Mouse (Mus musculus): Measurements from ENCODE around the gene Schip1. TPM values are rescaled to one million over a fixed set of nuclear protein-coding genes. Genes with fewer than 3 reads are reported as not detected.

The Schip1 gene
- polyA plus RNA-seq, 1 experiment, result 2.5 TPM

GRCm38 (mm10) chr3:68587567-68588245 is 523.1 kb downstream of the Schip1 start:
- Histone ChIP-seq H3K4me1 (ENCODE audit: control insufficient read depth, insufficient read depth, low read length) (peaks cover 5% of the 10 kb centered on the region), H3K27me3 (ENCODE audit: control insufficient read depth, insufficient read depth, low read length) (no peaks in the 10 kb centered on the region), H3K27ac (ENCODE audit: control insufficient read depth, insufficient read depth, low read depth, low read length) (no peak overlapping the region), H3K36me3 (ENCODE audit: control insufficient read depth, insufficient read depth, low read length) (no peaks in the 10 kb centered on the region), H3K4me3 (ENCODE audit: control insufficient read depth, low read depth, low read length) (no peak overlapping the region)
- TF ChIP-seq POLR2A (IDR thresholded peaks at IDR 0.05; ENCODE audit: control insufficient read depth, low read depth, low read length), result no peak
- TF ChIP-seq CTCF (IDR thresholded peaks at IDR 0.05; ENCODE audit: control insufficient read depth, insufficient read depth, insufficient replicate concordance, low read depth, low read length), result no peak

- TF ChIP-seq CTCF (IDR thresholded peaks at IDR 0.05; ENCODE audit: control insufficient read depth, insufficient read depth, insufficient replicate concordance, low read depth, low read length) (no peak), POLR2A (IDR thresholded peaks at IDR 0.05; ENCODE audit: control insufficient read depth, low read depth, low read length) (no peak)
- H3K36me3 ChIP-seq (ENCODE audit: control insufficient read depth, insufficient read depth, low read length), result no peaks in the 10 kb centered on the region
- H3K4me1 ChIP-seq (ENCODE audit: control insufficient read depth, insufficient read depth, low read length), result peaks cover 3% of the 10 kb centered on the region; the same call in 1 of the 2 replicates
- H3K27me3 ChIP-seq (ENCODE audit: control insufficient read depth, insufficient read depth, low read length), result no peaks in the 10 kb centered on the region
- H3K27ac ChIP-seq (ENCODE audit: control insufficient read depth, insufficient read depth, low read depth, low read length), result no peak overlapping the region
- H3K4me3 ChIP-seq (ENCODE audit: control insufficient read depth, low read depth, low read length), result no peak overlapping the region
Observed at GRCm38 (mm10) chr3:68589220-68589840, 524.7 kb downstream of the Schip1 start.

- H3K27ac ChIP-seq (ENCODE audit: control insufficient read depth, insufficient read depth, low read depth, low read length), result no peak overlapping the region; the same call in 1 of the 2 replicates
- H3K4me3 ChIP-seq (ENCODE audit: control insufficient read depth, low read depth, low read length), result no peak overlapping the region
- TF ChIP-seq CTCF (IDR thresholded peaks at IDR 0.05; ENCODE audit: control insufficient read depth, insufficient read depth, insufficient replicate concordance, low read depth, low read length) (no peak), POLR2A (IDR thresholded peaks at IDR 0.05; ENCODE audit: control insufficient read depth, low read depth, low read length) (no peak)
- H3K4me1 ChIP-seq (ENCODE audit: control insufficient read depth, insufficient read depth, low read length), result peaks cover 3% of the 10 kb centered on the region; the same call in 1 of the 2 replicates
- no peaks in the 10 kb centered on the region for H3K27me3 ChIP-seq (ENCODE audit: control insufficient read depth, insufficient read depth, low read length)
- no peaks in the 10 kb centered on the region for H3K36me3 ChIP-seq (ENCODE audit: control insufficient read depth, insufficient read depth, low read length)
Observed at GRCm38 (mm10) chr3:68590436-68590835, 525.8 kb downstream of the Schip1 start.

GRCm38 (mm10) chr3:68592575-68592974 is 528.0 kb downstream of the Schip1 start:
- H3K4me3 ChIP-seq (ENCODE audit: control insufficient read depth, low read depth, low read length), result no peak overlapping the region
- H3K36me3 ChIP-seq (ENCODE audit: control insufficient read depth, insufficient read depth, low read length), result no peaks in the 10 kb centered on the region
- no peaks in the 10 kb centered on the region for H3K27me3 ChIP-seq (ENCODE audit: control insufficient read depth, insufficient read depth, low read length)
- H3K4me1 ChIP-seq (ENCODE audit: control insufficient read depth, insufficient read depth, low read length), result peaks cover 3% of the 10 kb centered on the region; the same call in 1 of the 2 replicates
- H3K27ac ChIP-seq (ENCODE audit: control insufficient read depth, insufficient read depth, low read depth, low read length), result no peak overlapping the region
- no peak for TF ChIP-seq POLR2A (IDR thresholded peaks at IDR 0.05; ENCODE audit: control insufficient read depth, low read depth, low read length)
- no peak for TF ChIP-seq CTCF (IDR thresholded peaks at IDR 0.05; ENCODE audit: control insufficient read depth, insufficient read depth, insufficient replicate concordance, low read depth, low read length)

- TF ChIP-seq CTCF (IDR thresholded peaks at IDR 0.05; ENCODE audit: control insufficient read depth, insufficient read depth, insufficient replicate concordance, low read depth, low read length), result no peak
- no peak for TF ChIP-seq POLR2A (IDR thresholded peaks at IDR 0.05; ENCODE audit: control insufficient read depth, low read depth, low read length)
- Histone ChIP-seq H3K4me1 (ENCODE audit: control insufficient read depth, insufficient read depth, low read length) (peaks cover 3% of the 10 kb centered on the region; the same call in 1 of the 2 replicates), H3K4me3 (ENCODE audit: control insufficient read depth, low read depth, low read length) (no peak overlapping the region), H3K36me3 (ENCODE audit: control insufficient read depth, insufficient read depth, low read length) (no peaks in the 10 kb centered on the region), H3K27me3 (ENCODE audit: control insufficient read depth, insufficient read depth, low read length) (no peaks in the 10 kb centered on the region), H3K27ac (ENCODE audit: control insufficient read depth, insufficient read depth, low read depth, low read length) (no peak overlapping the region)
Observed at GRCm38 (mm10) chr3:68593073-68593867, 528.7 kb downstream of the Schip1 start.

GRCm38 (mm10) chr3:68595316-68595925 is 530.8 kb downstream of the Schip1 start:
- Histone ChIP-seq H3K27ac (ENCODE audit: control insufficient read depth, insufficient read depth, low read depth, low read length) (no peak overlapping the region), H3K4me1 (ENCODE audit: control insufficient read depth, insufficient read depth, low read length) (peaks cover 2% of the 10 kb centered on the region; the same call in 1 of the 2 replicates), H3K4me3 (ENCODE audit: control insufficient read depth, low read depth, low read length) (no peak overlapping the region), H3K27me3 (ENCODE audit: control insufficient read depth, insufficient read depth, low read length) (no peaks in the 10 kb centered on the region), H3K36me3 (ENCODE audit: control insufficient read depth, insufficient read depth, low read length) (no peaks in the 10 kb centered on the region)
- TF ChIP-seq CTCF (IDR thresholded peaks at IDR 0.05; ENCODE audit: control insufficient read depth, insufficient read depth, insufficient replicate concordance, low read depth, low read length), result no peak
- TF ChIP-seq POLR2A (IDR thresholded peaks at IDR 0.05; ENCODE audit: control insufficient read depth, low read depth, low read length), result no peak

Measured in testis, adult 2 months (tissue).